In genomic region chr11:61225941-61226412, GRCm38 (mm10) we compare ENCODE assay signal across 8 mouse cellular contexts. TPM values are rescaled to one million over a fixed set of nuclear protein-coding genes. Genes with fewer than 3 reads are reported as not detected.
DNase-seq lines count a peak whose midpoint lies in the region; ATAC-seq and TF ChIP-seq lines count a peak whose summit lies in the region.

No protein-coding gene starts in this region.

- no peak for TF ChIP-seq EP300 in heart, postnatal 0 days (IDR thresholded peaks at IDR 0.05; ENCODE audit: low read depth)

- 76% methylated on average over 6 of the region's 6 CpGs for WGBS in forebrain, embryonic 14.5 days
- 92% methylated on average over 6 of the region's 6 CpGs for WGBS in forebrain, embryonic 11.5 days
- 34% methylated on average over 6 of the region's 6 CpGs for WGBS in heart, postnatal 0 days

- no peak for TF ChIP-seq CTCF in heart, postnatal 0 days (IDR thresholded peaks at IDR 0.05; ENCODE audit: low read depth)

- H3K4me1 ChIP-seq in forebrain, embryonic 14.5 days (ENCODE audit: control insufficient read depth, insufficient read depth, low read length) = no peaks in the 10 kb centered on the region
- no peaks in the 10 kb centered on the region for H3K4me1 ChIP-seq in forebrain, embryonic 11.5 days (replicated peaks; ENCODE audit: control insufficient read depth, insufficient read depth, low read length)
- H3K4me1 ChIP-seq in heart, postnatal 0 days (ENCODE audit: control insufficient read depth, insufficient read depth) = peaks cover 21% of the 10 kb centered on the region

- H3K9me3 ChIP-seq in forebrain, embryonic 14.5 days (replicated peaks; ENCODE audit: control insufficient read depth, low read length) = no peaks in the 10 kb centered on the region
- H3K9me3 ChIP-seq in forebrain, embryonic 11.5 days (ENCODE audit: control insufficient read depth, low read length) = no peaks in the 10 kb centered on the region
- no peaks in the 10 kb centered on the region for H3K9me3 ChIP-seq in heart, postnatal 0 days (replicated peaks; ENCODE audit: control insufficient read depth, low read length)

- no peak overlapping the region for H3K4me3 ChIP-seq in forebrain, embryonic 14.5 days (ENCODE audit: low read depth, low read length)
- no peak overlapping the region for H3K4me3 ChIP-seq in forebrain, embryonic 11.5 days (ENCODE audit: low read depth, low read length)
- no peak overlapping the region for H3K4me3 ChIP-seq in heart, postnatal 0 days (ENCODE audit: low read depth, low read length)

- DNase-seq in forebrain, embryonic 14.5 days (ENCODE audit: low spot score) = peak; percentile 57
- DNase-seq in forebrain, embryonic 11.5 days (ENCODE audit: low spot score) = no peak
- peak; percentile 95 to 97 for DNase-seq in cerebellum, postnatal 10 days
- DNase-seq in heart, postnatal 0 days (ENCODE audit: low spot score) = peak; percentile 48
- peak; percentile 68 for DNase-seq in lung, postnatal 10 days
- DNase-seq in adrenal gland, adult 8-10 months = no peak
- no peak for DNase-seq in urinary bladder, postnatal 25 days (ENCODE audit: low spot score)
- no peak for DNase-seq in thymus, postnatal 14 days

- no peak overlapping the region for H3K9ac ChIP-seq in forebrain, embryonic 14.5 days (ENCODE audit: low read length)
- H3K9ac ChIP-seq in forebrain, embryonic 11.5 days (ENCODE audit: low read length) = no peak overlapping the region
- H3K9ac ChIP-seq in heart, postnatal 0 days (replicated peaks; ENCODE audit: low read depth, low read length) = no peak overlapping the region

- H3K27me3 ChIP-seq in forebrain, embryonic 14.5 days (replicated peaks; ENCODE audit: control insufficient read depth, insufficient read depth, low read length) = no peaks in the 10 kb centered on the region
- H3K27me3 ChIP-seq in forebrain, embryonic 11.5 days (ENCODE audit: control insufficient read depth, insufficient read depth, low read length) = no peaks in the 10 kb centered on the region
- H3K27me3 ChIP-seq in heart, postnatal 0 days (ENCODE audit: control insufficient read depth, insufficient read depth, low read length) = no peaks in the 10 kb centered on the region

- ATAC-seq in forebrain, embryonic 14.5 days = peak; percentile 34; the same call in 1 of the 2 replicates
- ATAC-seq in forebrain, embryonic 11.5 days (replicated peaks; ENCODE audit: low FRiP score) = no peak
- ATAC-seq in heart, postnatal 0 days (ENCODE audit: insufficient read depth, low read depth) = peak; percentile 74

- no peak overlapping the region for H3K4me2 ChIP-seq in forebrain, embryonic 14.5 days (ENCODE audit: low read length)
- H3K4me2 ChIP-seq in forebrain, embryonic 11.5 days (ENCODE audit: low read depth, low read length, severe bottlenecking) = no peak overlapping the region
- no peak overlapping the region for H3K4me2 ChIP-seq in heart, postnatal 0 days (ENCODE audit: low read depth, low read length)

- H3K36me3 ChIP-seq in forebrain, embryonic 14.5 days (ENCODE audit: control insufficient read depth, insufficient read depth, low read length) = no peaks in the 10 kb centered on the region
- no peaks in the 10 kb centered on the region for H3K36me3 ChIP-seq in forebrain, embryonic 11.5 days (ENCODE audit: control insufficient read depth, insufficient read depth, low read length)
- no peaks in the 10 kb centered on the region for H3K36me3 ChIP-seq in heart, postnatal 0 days (replicated peaks; ENCODE audit: control insufficient read depth, insufficient read depth, low read length)

- peak overlapping the region; percentile 48; the same call in 1 of the 2 replicates for H3K27ac ChIP-seq in forebrain, embryonic 14.5 days (ENCODE audit: low read depth, low read length)
- no peak overlapping the region for H3K27ac ChIP-seq in forebrain, embryonic 11.5 days (ENCODE audit: low read depth, low read length)
- peak overlapping the region; percentile 53 for H3K27ac ChIP-seq in heart, postnatal 0 days (ENCODE audit: low read depth)

RNA-seq across cellular contexts. Expression of gene Aldh3a1, which starts 18.6 kb away (rescaled TPM):
- not detected in 2 replicates for polyA plus RNA-seq in forebrain, embryonic 14.5 days (2014; fragmentation: Nextera tagmentation; extraction: Ambion mirVana)
- polyA plus RNA-seq in forebrain, embryonic 11.5 days (2014; fragmentation: Nextera tagmentation; extraction: Ambion mirVana) = not detected in 2 replicates
- total RNA-seq in heart, postnatal 0 days (2014; rRNA removed; ENCODE audit: low replicate concordance) = 0.19 TPM in 1 of 2 replicates, not detected in the other
- 0.42 and 0.56 TPM in 2 replicates for polyA plus RNA-seq in heart, postnatal 0 days (2015; fragmentation: Nextera tagmentation; extraction: Ambion mirVana)
- under 1 TPM in 2 of 4 experiments, not detected in 2; 0.28 to 0.46 TPM for total RNA-seq in adrenal gland, adult 8-10 months (2022)

RNA-seq across cellular contexts. Expression of gene Aldh3a2, which starts 41.3 kb away (rescaled TPM):
- polyA plus RNA-seq in forebrain, embryonic 14.5 days (2014; fragmentation: Nextera tagmentation; extraction: Ambion mirVana) = 30.2 and 31.8 TPM in 2 replicates
- polyA plus RNA-seq in forebrain, embryonic 11.5 days (2014; fragmentation: Nextera tagmentation; extraction: Ambion mirVana) = 20.9 and 21.8 TPM in 2 replicates
- total RNA-seq in heart, postnatal 0 days (2014; rRNA removed; ENCODE audit: low replicate concordance) = 36.0 and 48.9 TPM in 2 replicates
- polyA plus RNA-seq in heart, postnatal 0 days (2015; fragmentation: Nextera tagmentation; extraction: Ambion mirVana) = 28.6 and 29.1 TPM in 2 replicates
- total RNA-seq in adrenal gland, adult 8-10 months (2022) = 10 to 100 TPM; 54.6 to 81.7 (median 68.1) TPM

RNA-seq across cellular contexts. Expression of gene Usp22, which starts 51.1 kb away (rescaled TPM):
- 359 and 455 TPM in 2 replicates for polyA plus RNA-seq in forebrain, embryonic 14.5 days (2014; fragmentation: Nextera tagmentation; extraction: Ambion mirVana)
- 259 and 277 TPM in 2 replicates for polyA plus RNA-seq in forebrain, embryonic 11.5 days (2014; fragmentation: Nextera tagmentation; extraction: Ambion mirVana)
- 95.8 and 97.9 TPM in 2 replicates for total RNA-seq in heart, postnatal 0 days (2014; rRNA removed; ENCODE audit: low replicate concordance)
- 32.1 and 34.7 TPM in 2 replicates for polyA plus RNA-seq in heart, postnatal 0 days (2015; fragmentation: Nextera tagmentation; extraction: Ambion mirVana)
- total RNA-seq in adrenal gland, adult 8-10 months (2022) = 10 to 100 TPM; 81.5 to 98.0 (median 85.4) TPM

Comparison
In these comparisons a context has a peak if more than half of its experiments do, and no peak if none do; other contexts are left out.
1. DNase-seq: peak in forebrain, embryonic 14.5 days (single experiment), cerebellum, postnatal 10 days (2 of 2), heart, postnatal 0 days (single experiment) and lung, postnatal 10 days (single experiment); none in forebrain, embryonic 11.5 days (single experiment), adrenal gland, adult 8-10 months (single experiment), urinary bladder, postnatal 25 days (single experiment) and thymus, postnatal 14 days (single experiment).